Mouse (Mus musculus) embryonic facial prominence, embryonic 12.5 days (tissue): Measurements from ENCODE around the gene Zfp398. TPM values are rescaled to one million over a fixed set of nuclear protein-coding genes. Genes with fewer than 3 reads are reported as not detected.

ENCODE experiments used
- ATAC-seq: fragments of 200-750 bp; cut with Nextera tagmentation; 2 replicates; pipeline ENCODE4 v1.8.0; 2017; ENCODE audit not compliant: insufficient number of reproducible peaks, insufficient read depth, low FRiP score, low TSS enrichment
- H3K27ac ChIP-seq: fragments of 300-500 bp; sonication (generic); 2 replicates; pipeline ENCODE4 v1.5.1; 2016; ENCODE audit warnings: mild to moderate bottlenecking
- H3K27me3 ChIP-seq: fragments of 300-500 bp; sonication (generic); 2 replicates; pipeline ENCODE4 v1.6.1; 2016; ENCODE audit warnings: mild to moderate bottlenecking, moderate library complexity
- H3K36me3 ChIP-seq: fragments of 300-500 bp; sonication (generic); 2 replicates; pipeline ENCODE4 v1.6.1; 2016; ENCODE audit warnings: mild to moderate bottlenecking
- H3K4me1 ChIP-seq: fragments of 300-500 bp; sonication (generic); 2 replicates; pipeline ENCODE4 v1.6.1; 2016
- H3K4me2 ChIP-seq: fragments of 300-500 bp; sonication (generic); replicated peaks from 2 replicates; pipeline ENCODE4 v1.6.1; 2016; ENCODE audit warnings: mild to moderate bottlenecking, moderate library complexity
- H3K4me3 ChIP-seq: fragments of 300-500 bp; sonication (generic); 2 replicates; pipeline ENCODE4 v1.5.1; 2016; ENCODE audit warnings: mild to moderate bottlenecking
- H3K9ac ChIP-seq: fragments of 300-500 bp; sonication (generic); 2 replicates; pipeline ENCODE4 v1.6.1; 2016; ENCODE audit warnings: mild to moderate bottlenecking, moderate library complexity
- H3K9me3 ChIP-seq: fragments of 300-500 bp; sonication (generic); 2 replicates; pipeline ENCODE4 v1.6.1; 2016; ENCODE audit warnings: mild to moderate bottlenecking, moderate library complexity
- WGBS: fragments of 180-500 bp; shearing (Covaris S2); methylation state at CpG from one replicate; pipeline ENCODE4 v1.1.7; 2016; 5-methylcytosine and 5-hydroxymethylcytosine counted together
- polyA plus RNA-seq: library from polyadenylated mRNA; unstranded; fragments of >200 nt; fragmentation: Nextera tagmentation; extraction: Ambion mirVana; gene quantifications from 2 replicates; pipeline ENCODE4 v1.2.1, GENCODE M21; 2016

The Zfp398 gene
- polyA plus RNA-seq, 1 experiment from 2014 or later, result 11.2 TPM

DNA sequence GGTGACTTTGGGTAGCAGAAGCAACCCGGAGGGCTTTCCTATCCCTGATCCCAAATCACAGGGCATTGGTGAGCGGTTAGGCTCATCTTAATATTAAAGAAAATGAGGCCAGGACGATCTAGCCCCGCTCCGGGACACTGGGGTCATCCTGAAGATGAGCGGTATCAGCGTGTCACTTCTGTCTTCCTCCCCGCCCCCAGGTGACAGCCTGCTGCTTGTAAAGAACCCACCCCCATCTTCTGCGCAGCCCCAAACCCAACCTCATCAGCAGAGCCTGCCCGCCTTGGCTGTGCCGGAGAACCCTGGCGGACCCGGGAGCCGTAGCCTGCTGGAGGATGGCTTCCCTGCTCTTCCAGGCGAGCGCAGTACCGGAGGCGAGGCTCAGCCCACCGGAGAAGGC, 68.9 kb downstream of the Zfp398 start:
- Histone ChIP-seq H3K9me3 (0 out of 2 replicates have a peak, but pooled peaks cover 5% of the 10 kb centered on the region), H3K4me1 (no peaks in the 10 kb centered on the region), H3K4me2 (no peak overlapping the region), H3K27ac (no peak overlapping the region), H3K9ac (no peak overlapping the region), H3K27me3 (peaks cover 15% of the 10 kb centered on the region; the same call in 1 of the 2 replicates), H3K4me3 (no peak overlapping the region), H3K36me3 (peaks cover 85% of the 10 kb centered on the region)
- no peak for ATAC-seq
- 35% methylated on average over 19 of the region's 19 CpGs for WGBS

GRCm38 (mm10) chr6:47904917-47905695, 69.6 kb downstream of the Zfp398 start:
- Histone ChIP-seq H3K4me2 (no peak overlapping the region), H3K27ac (no peak overlapping the region), H3K9me3 (0 out of 2 replicates have a peak, but pooled peaks cover 5% of the 10 kb centered on the region), H3K9ac (no peak overlapping the region), H3K4me1 (no peaks in the 10 kb centered on the region), H3K36me3 (peaks cover 81% of the 10 kb centered on the region), H3K4me3 (no peak overlapping the region), H3K27me3 (peaks cover 15% of the 10 kb centered on the region; the same call in 1 of the 2 replicates)
- 56% methylated on average over 44 of the region's 44 CpGs for WGBS
- no peak for ATAC-seq

GRCm38 (mm10) chr6:47906326-47906725, 70.9 kb downstream of the Zfp398 start:
- Histone ChIP-seq H3K27ac (no peak overlapping the region), H3K4me1 (no peaks in the 10 kb centered on the region), H3K9ac (no peak overlapping the region), H3K4me2 (no peak overlapping the region), H3K4me3 (no peak overlapping the region), H3K27me3 (peaks cover 15% of the 10 kb centered on the region; the same call in 1 of the 2 replicates), H3K9me3 (0 out of 2 replicates have a peak, but pooled peaks cover 5% of the 10 kb centered on the region), H3K36me3 (peaks cover 69% of the 10 kb centered on the region)
- WGBS, result 95% methylated on average over 5 of the region's 5 CpGs
- no peak for ATAC-seq

DNA sequence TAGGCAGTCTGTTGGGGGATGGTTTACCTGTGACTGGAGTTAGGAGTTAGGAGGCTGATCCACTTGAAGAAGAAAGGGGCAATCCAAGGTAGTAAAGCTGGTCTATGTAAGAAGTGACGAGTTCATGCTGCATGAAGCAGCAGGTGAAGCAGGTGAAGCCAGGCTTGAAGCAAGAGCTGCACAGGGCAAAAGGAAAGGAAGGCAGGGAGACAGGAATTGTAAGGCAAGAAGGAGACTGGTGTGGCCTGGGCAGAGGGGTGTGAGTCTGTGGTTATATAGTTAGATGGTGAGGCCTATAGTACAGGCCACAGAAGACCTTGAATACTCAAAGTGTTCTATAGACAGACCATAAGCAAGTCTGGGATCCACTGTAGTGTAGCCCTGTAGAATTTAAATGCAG, 73.5 kb downstream of the Zfp398 start:
- H3K4me2 ChIP-seq, result no peak overlapping the region
- H3K4me1 ChIP-seq, result no peaks in the 10 kb centered on the region
- H3K36me3 ChIP-seq, result peaks cover 44% of the 10 kb centered on the region
- no peak overlapping the region for H3K9ac ChIP-seq
- ATAC-seq, result no peak
- WGBS, result 80% methylated on average over 1 of the region's 1 CpGs
- 0 out of 2 replicates have a peak, but pooled peaks cover 5% of the 10 kb centered on the region for H3K9me3 ChIP-seq
- H3K27me3 ChIP-seq, result peaks cover 9% of the 10 kb centered on the region; the same call in 1 of the 2 replicates
- H3K4me3 ChIP-seq, result no peak overlapping the region
- no peak overlapping the region for H3K27ac ChIP-seq

DNA sequence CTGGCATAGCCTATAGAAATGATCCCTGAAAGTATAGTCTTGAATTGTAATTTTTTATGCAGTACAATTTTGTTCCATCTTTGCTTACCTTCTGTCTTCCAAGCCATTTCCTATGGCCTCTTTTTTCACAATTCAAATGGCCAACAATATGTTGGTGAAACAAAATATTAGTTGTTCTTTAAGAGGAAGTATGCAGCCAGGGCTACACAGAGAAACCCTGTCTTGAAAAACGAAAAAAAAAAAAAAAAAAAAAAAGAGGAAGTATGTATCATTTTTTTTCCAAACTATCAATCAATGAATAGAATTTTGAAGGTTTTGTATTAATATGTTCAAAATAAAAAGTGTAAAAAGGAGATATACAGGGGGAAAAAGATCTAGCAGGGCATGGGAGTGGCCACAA, 76.2 kb downstream of the Zfp398 start:
- no peak overlapping the region for H3K4me3 ChIP-seq
- no peak for ATAC-seq
- no peaks in the 10 kb centered on the region for H3K4me1 ChIP-seq
- no peak overlapping the region for H3K9ac ChIP-seq
- H3K36me3 ChIP-seq, result peaks cover 17% of the 10 kb centered on the region; the same call in 1 of the 2 replicates
- no peak overlapping the region for H3K27ac ChIP-seq
- H3K9me3 ChIP-seq, result no peaks in the 10 kb centered on the region
- WGBS, result 66% methylated on average over 1 of the region's 1 CpGs
- H3K4me2 ChIP-seq, result no peak overlapping the region
- no peaks in the 10 kb centered on the region for H3K27me3 ChIP-seq

GRCm38 (mm10) chr6:47912991-47913390, 77.5 kb downstream of the Zfp398 start:
- Histone ChIP-seq H3K9me3 (no peaks in the 10 kb centered on the region), H3K9ac (no peak overlapping the region), H3K27me3 (no peaks in the 10 kb centered on the region), H3K27ac (no peak overlapping the region), H3K4me2 (no peak overlapping the region), H3K4me1 (no peaks in the 10 kb centered on the region), H3K4me3 (no peak overlapping the region), H3K36me3 (peaks cover 4% of the 10 kb centered on the region; the same call in 1 of the 2 replicates)
- no peak for ATAC-seq
- WGBS, result 64% methylated on average over 3 of the region's 3 CpGs

- Histone ChIP-seq H3K9ac (no peak overlapping the region), H3K27ac (no peak overlapping the region), H3K4me1 (peaks cover 9% of the 10 kb centered on the region), H3K36me3 (no peaks in the 10 kb centered on the region), H3K9me3 (no peaks in the 10 kb centered on the region), H3K4me3 (no peak overlapping the region), H3K4me2 (no peak overlapping the region), H3K27me3 (no peaks in the 10 kb centered on the region)
- ATAC-seq, result no peak
- 75% methylated on average over 5 of the region's 5 CpGs for WGBS
Observed at GRCm38 (mm10) chr6:47917051-47917450, 81.6 kb downstream of the Zfp398 start.

DNA sequence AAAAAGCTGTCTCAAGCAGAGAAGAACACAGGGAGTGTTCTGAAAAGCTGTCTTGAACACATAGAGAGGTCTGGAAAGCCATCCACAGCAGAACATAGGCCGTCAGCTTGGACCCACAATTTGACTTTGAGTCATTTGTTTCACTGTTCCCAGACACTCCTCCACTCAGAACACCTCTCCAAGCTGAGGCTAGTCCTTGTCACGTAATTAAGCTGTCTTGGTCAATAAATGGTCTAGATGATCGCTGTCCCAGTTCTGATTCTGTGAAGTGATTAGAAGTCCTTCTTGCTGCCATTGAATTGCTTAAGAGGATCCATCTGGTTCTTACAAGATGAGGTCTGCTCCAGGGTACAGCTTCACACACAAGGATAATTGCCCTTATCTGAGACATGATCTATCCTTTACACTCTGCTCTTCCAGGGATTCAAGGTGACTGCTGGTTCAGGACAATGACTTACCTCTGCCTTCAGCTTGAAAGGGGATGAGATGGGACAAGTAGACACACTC, 83.4 kb downstream of the Zfp398 start:
- H3K4me3 ChIP-seq, result no peak overlapping the region
- no peaks in the 10 kb centered on the region for H3K36me3 ChIP-seq
- 73% methylated on average over 3 of the region's 3 CpGs for WGBS
- H3K27ac ChIP-seq, result no peak overlapping the region
- no peaks in the 10 kb centered on the region for H3K27me3 ChIP-seq
- no peak for ATAC-seq
- no peak overlapping the region for H3K4me2 ChIP-seq
- H3K4me1 ChIP-seq, result peaks cover 12% of the 10 kb centered on the region
- no peaks in the 10 kb centered on the region for H3K9me3 ChIP-seq
- no peak overlapping the region for H3K9ac ChIP-seq

- 27% methylated on average over 11 of the region's 11 CpGs for WGBS
- Histone ChIP-seq H3K9ac (peak overlapping the region; percentile 88; the same call in 1 of the 2 replicates), H3K27ac (peak overlapping the region; percentile 97), H3K9me3 (no peaks in the 10 kb centered on the region), H3K4me2 (peak overlapping the region; percentile 76), H3K4me1 (peaks cover 12% of the 10 kb centered on the region), H3K36me3 (no peaks in the 10 kb centered on the region), H3K27me3 (no peaks in the 10 kb centered on the region), H3K4me3 (peak overlapping the region; percentile 84)
- peak; percentile 16; the same call in 1 of the 2 replicates for ATAC-seq
Observed at GRCm38 (mm10) chr6:47919646-47920446, 84.4 kb downstream of the Zfp398 start.

GRCm38 (mm10) chr6:47920447-47921340, 85.2 kb downstream of the Zfp398 start, which contains the start of gene Zfp212:
TSS of gene Zfp212 (plus strand) at chr6:47920476.
- Histone ChIP-seq H3K4me2 (peak within 1 kb of the TSS; percentile 76), H3K27me3 (no peaks in the 10 kb centered on the region), H3K27ac (peak within 1 kb of the TSS; percentile 97), H3K4me1 (peaks cover 12% of the 10 kb centered on the region), H3K36me3 (no peaks in the 10 kb centered on the region), H3K9ac (peak within 1 kb of the TSS; percentile 88), H3K4me3 (peak within 1 kb of the TSS; percentile 84), H3K9me3 (no peaks in the 10 kb centered on the region)
- ATAC-seq, result peak; percentile 90
- WGBS, result under 1% methylated on average over 67 of the region's 67 CpGs
